Mouse (Mus musculus) liver, adult 2 months (tissue): ENCODE measurements at regions not wholly inside any gene's neighbourhood (a gene's known extent, or its start where the extent isn't known, plus 50 kb on each side); places are given as distances from the start of the nearest gene placed in this dataset.

ENCODE experiments used
- DNase-seq: peaks from one replicate; pipeline ENCODE4 v3.0.0-alpha.2; 2011; ENCODE audit warnings: low read depth, low spot score; ENCODE audit errors: extremely low read depth
- H3K27ac ChIP-seq: fragments of 200-500 bp; replicated peaks from 2 replicates; pipeline ENCODE4 v1.5.1; 2012; ENCODE audit warnings: low read depth, mild to moderate bottlenecking, control low read depth, inconsistent platforms, low read length; ENCODE audit not compliant: insufficient read depth
- H3K27me3 ChIP-seq: fragments of 200-500 bp; 2 replicates; pipeline ENCODE4 v1.6.1; 2012; ENCODE audit warnings: mild to moderate bottlenecking, moderate library complexity, low read length, inconsistent platforms; ENCODE audit not compliant: control insufficient read depth, insufficient read depth
- H3K36me3 ChIP-seq: fragments of 200-500 bp; 2 replicates; pipeline ENCODE4 v1.6.1; 2012; ENCODE audit warnings: low read length, inconsistent platforms; ENCODE audit not compliant: control insufficient read depth, insufficient read depth
- H3K4me1 ChIP-seq: fragments of 200-500 bp; 2 replicates; pipeline ENCODE4 v1.6.1; 2011; ENCODE audit warnings: low read length; ENCODE audit not compliant: control insufficient read depth, insufficient read depth
- H3K4me3 ChIP-seq: fragments of 200-500 bp; 2 replicates; pipeline ENCODE4 v1.5.1; 2011; ENCODE audit warnings: low read depth, mild to moderate bottlenecking, control low read depth, low read length, moderate library complexity; ENCODE audit not compliant: insufficient read depth
- H3K79me2 ChIP-seq: fragments of 200-500 bp; 2 replicates; pipeline ENCODE4 v1.6.1; 2012; ENCODE audit warnings: inconsistent platforms, mild to moderate bottlenecking, low read length, moderate library complexity; ENCODE audit not compliant: control insufficient read depth, insufficient read depth
- H3K9ac ChIP-seq: fragments of 200-500 bp; 2 replicates; pipeline ENCODE4 v1.6.1; 2012; ENCODE audit warnings: low read depth, mild to moderate bottlenecking, control low read depth, inconsistent platforms, low read length
- CTCF ChIP-seq: fragments of 200-500 bp; IDR thresholded peaks from 2 replicates; pipeline ENCODE4 v1.5.1; 2011; ENCODE audit warnings: low read depth, low read length, control low read depth
- POLR2A ChIP-seq: fragments of 200-500 bp; IDR thresholded peaks from 2 replicates; pipeline ENCODE4 v1.6.1; 2011; ENCODE audit warnings: low read length, control low read depth; ENCODE audit not compliant: insufficient read depth; ENCODE audit errors: extremely low read depth
- WGBS: fragments of 180-500 bp; shearing (Covaris S2); methylation state at CpG from one replicate; pipeline ENCODE4 v1.1.7; 2018; 5-methylcytosine and 5-hydroxymethylcytosine counted together

DNA sequence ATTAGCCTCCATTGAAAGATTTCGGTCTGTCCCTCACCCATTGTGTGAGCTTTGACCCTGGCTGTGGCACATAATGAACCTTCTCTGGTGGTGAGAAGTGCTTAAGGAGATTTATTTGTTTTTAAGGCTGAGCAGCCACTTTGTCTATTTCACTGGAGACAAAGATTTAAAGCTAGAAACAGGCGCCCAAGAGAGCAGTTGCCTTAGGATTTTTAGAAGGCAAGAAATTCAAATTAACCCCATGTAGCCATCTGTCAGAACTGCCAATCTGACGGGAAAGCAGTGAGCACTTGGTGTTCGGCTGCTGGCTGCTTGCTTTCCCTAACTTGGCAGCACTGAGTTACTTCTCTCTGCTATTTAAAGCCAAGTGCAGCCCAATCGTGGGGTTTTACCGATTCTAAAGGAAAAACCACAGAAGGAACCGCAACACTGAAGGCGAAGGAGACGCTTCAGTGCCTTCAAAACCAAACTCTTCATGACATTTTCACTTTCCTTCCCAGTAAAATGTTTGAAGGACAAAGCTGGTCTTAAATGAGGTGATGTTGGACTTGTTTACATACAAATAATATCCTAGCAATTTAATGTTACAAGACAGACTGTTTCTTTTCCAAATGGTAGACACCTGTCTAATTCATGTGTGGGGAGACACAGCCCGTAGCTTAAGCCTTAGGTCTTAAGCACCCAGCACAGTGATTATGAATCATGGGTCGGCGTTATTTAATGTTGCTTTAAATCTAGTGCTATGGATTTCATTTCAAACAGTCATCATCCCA lies 88.9 kb upstream of the Ptpn13 start:
- Histone ChIP-seq H3K79me2 (no peaks in the 10 kb centered on the region), H3K36me3 (no peaks in the 10 kb centered on the region), H3K27me3 (no peaks in the 10 kb centered on the region), H3K4me1 (peaks cover 1% of the 10 kb centered on the region; the same call in 1 of the 2 replicates), H3K4me3 (no peak overlapping the region), H3K9ac (no peak overlapping the region), H3K27ac (no peak overlapping the region)
- WGBS = 62% methylated on average over 12 of the region's 12 CpGs
- TF ChIP-seq CTCF (no peak), POLR2A (no peak)
- peak; percentile 11 for DNase-seq

DNA sequence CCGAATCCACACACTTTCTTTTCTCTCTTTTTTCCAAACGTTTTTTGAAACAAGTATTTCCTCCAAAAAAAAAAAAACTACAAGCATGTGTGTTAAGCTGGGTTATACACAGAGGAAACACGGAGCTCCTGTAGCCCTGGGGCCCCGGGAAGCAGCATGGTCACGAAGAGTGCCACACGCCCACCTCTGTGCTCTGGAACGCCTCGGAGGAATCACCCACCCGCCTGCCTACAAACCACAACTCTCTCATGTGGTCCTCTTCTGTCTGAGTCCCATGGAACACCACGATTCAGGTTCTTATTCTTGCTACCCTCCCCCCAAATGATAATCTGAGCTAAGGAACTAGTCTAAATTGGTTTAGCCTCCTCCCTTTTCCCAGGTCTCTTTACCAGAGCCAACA lies 98.6 kb upstream of the Ptpn13 start:
- H3K27ac ChIP-seq = no peak overlapping the region
- no peak overlapping the region for H3K9ac ChIP-seq
- H3K27me3 ChIP-seq = no peaks in the 10 kb centered on the region
- no peak for DNase-seq
- no peaks in the 10 kb centered on the region for H3K4me1 ChIP-seq
- no peak overlapping the region for H3K4me3 ChIP-seq
- WGBS = 74% methylated on average over 10 of the region's 10 CpGs
- no peaks in the 10 kb centered on the region for H3K36me3 ChIP-seq
- TF ChIP-seq CTCF = no peak
- TF ChIP-seq POLR2A = no peak
- H3K79me2 ChIP-seq = no peaks in the 10 kb centered on the region

DNA sequence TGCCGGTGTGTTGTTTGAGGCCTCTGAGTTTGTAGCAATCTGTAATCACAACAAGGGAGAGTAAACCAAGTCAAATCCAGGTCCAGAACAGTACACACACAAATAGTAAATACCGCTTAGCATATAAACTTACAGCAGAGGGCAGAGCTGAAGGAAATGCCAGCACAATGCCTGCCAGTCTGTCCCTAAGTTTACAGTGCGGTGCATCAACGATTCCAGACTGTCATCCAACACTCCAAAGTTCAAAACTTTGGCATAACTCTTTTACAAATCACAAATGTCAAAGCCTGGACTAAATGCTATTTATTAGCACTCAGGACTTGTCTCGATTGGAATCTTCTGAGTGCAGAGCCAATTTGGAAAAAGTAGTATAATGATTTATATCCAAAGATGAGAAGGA lies 104.7 kb upstream of the Ptpn13 start:
- H3K4me3 ChIP-seq = no peak overlapping the region
- DNase-seq = peak; percentile 91
- H3K36me3 ChIP-seq = no peaks in the 10 kb centered on the region
- no peak overlapping the region for H3K27ac ChIP-seq
- no peaks in the 10 kb centered on the region for H3K79me2 ChIP-seq
- H3K27me3 ChIP-seq = no peaks in the 10 kb centered on the region
- H3K4me1 ChIP-seq = 0 out of 2 replicates have a peak, but pooled peaks cover 3% of the 10 kb centered on the region
- no peak for TF ChIP-seq CTCF
- no peak for TF ChIP-seq POLR2A
- WGBS = 24% methylated on average over 5 of the region's 5 CpGs
- H3K9ac ChIP-seq = no peak overlapping the region

GRCm38 (mm10) chr5:103309806-103310525 lies 98.8 kb upstream of the Mapk10 start:
- no peaks in the 10 kb centered on the region for H3K27me3 ChIP-seq
- TF ChIP-seq CTCF = no peak
- TF ChIP-seq POLR2A = no peak
- no peaks in the 10 kb centered on the region for H3K4me1 ChIP-seq
- no peak overlapping the region for H3K27ac ChIP-seq
- no peak overlapping the region for H3K9ac ChIP-seq
- WGBS = 66% methylated on average over 9 of the region's 9 CpGs
- DNase-seq = no peak
- H3K36me3 ChIP-seq = no peaks in the 10 kb centered on the region
- H3K4me3 ChIP-seq = no peak overlapping the region
- no peaks in the 10 kb centered on the region for H3K79me2 ChIP-seq

- 67% methylated on average over 11 of the region's 11 CpGs for WGBS
- Histone ChIP-seq H3K27ac (no peak overlapping the region), H3K9ac (no peak overlapping the region), H3K36me3 (no peaks in the 10 kb centered on the region), H3K4me1 (no peaks in the 10 kb centered on the region), H3K27me3 (no peaks in the 10 kb centered on the region), H3K79me2 (no peaks in the 10 kb centered on the region), H3K4me3 (no peak overlapping the region)
- TF ChIP-seq POLR2A (no peak), CTCF (no peak)
- peak; percentile 85 for DNase-seq
Observed at GRCm38 (mm10) chr5:103305716-103306447, 94.7 kb upstream of the Mapk10 start.
